Mouse (Mus musculus) kidney, adult 8-10 months (tissue): Measurements from ENCODE around the gene Aurkaip1.

Source experiments
- DNase-seq, 2 experiments: peaks; one replicate each; pipeline ENCODE4 v3.0.0; 2022

Gene Aurkaip1

GRCm38 (mm10) chr4:155830596-155830995, 476 bp upstream of the Aurkaip1 start:
- no peak for DNase-seq

- DNase-seq: peak in 1 of 2 experiments; percentile 50
Observed at GRCm38 (mm10) chr4:155831831-155832230, 759 bp downstream of the Aurkaip1 start.

GRCm38 (mm10) chr4:155832321-155832720, 1.2 kb downstream of the Aurkaip1 start:
- no peak for DNase-seq

- DNase-seq: no peak
Observed at GRCm38 (mm10) chr4:155833234-155833633, 2.2 kb downstream of the Aurkaip1 start.

- DNase-seq: peak; percentile 83 to 85
Observed at GRCm38 (mm10) chr4:155833836-155834235, 2.8 kb downstream of the Aurkaip1 start.

- DNase-seq: no peak
Observed at GRCm38 (mm10) chr4:155837404-155838010, 6.4 kb downstream of the Aurkaip1 start.

GRCm38 (mm10) chr4:155838187-155839153, 7.4 kb downstream of the Aurkaip1 start:
- DNase-seq: no peak

- peak; percentile 73 to 85 for DNase-seq
Observed at GRCm38 (mm10) chr4:155839483-155839910, 8.4 kb downstream of the Aurkaip1 start, which contains the start of gene Mxra8. Gene Mxra8 (plus strand): TSS chr4:155839680.

- DNase-seq: no peak
Observed at GRCm38 (mm10) chr4:155840076-155841002, 9.3 kb downstream of the Aurkaip1 start.

GRCm38 (mm10) chr4:155841003-155841454, 10.0 kb downstream of the Aurkaip1 start:
- peak; percentile 70 to 78 for DNase-seq

- no peak for DNase-seq
Observed at GRCm38 (mm10) chr4:155841651-155842270, 10.7 kb downstream of the Aurkaip1 start.

GRCm38 (mm10) chr4:155843231-155843630, 12.2 kb downstream of the Aurkaip1 start:
- DNase-seq: peak; percentile 73 to 77

- DNase-seq: peak; percentile 85 to 89
Observed at GRCm38 (mm10) chr4:155846871-155847578, 16.0 kb downstream of the Aurkaip1 start, which contains the start of gene Dvl1. Gene Dvl1 (plus strand): TSS chr4:155847402.

- DNase-seq: peak; percentile 62 to 69
Observed at GRCm38 (mm10) chr4:155847591-155848352, 16.7 kb downstream of the Aurkaip1 start.

GRCm38 (mm10) chr4:155848434-155849095, 17.5 kb downstream of the Aurkaip1 start:
- peak; percentile 77 to 82 for DNase-seq

GRCm38 (mm10) chr4:155849391-155849790, 18.3 kb downstream of the Aurkaip1 start:
- no peak for DNase-seq

- DNase-seq: peak; percentile 61 to 68
Observed at GRCm38 (mm10) chr4:155849792-155850451, 18.9 kb downstream of the Aurkaip1 start.

GRCm38 (mm10) chr4:155851368-155851767, 20.3 kb downstream of the Aurkaip1 start:
- DNase-seq: no peak

GRCm38 (mm10) chr4:155851951-155852411, 20.9 kb downstream of the Aurkaip1 start:
- peak; percentile 62 to 73 for DNase-seq
